In genomic region chr17:28270165-28270564, GRCm38 (mm10) we compare ENCODE assay signal across 16 mouse cellular contexts. TPM values are rescaled to one million over a fixed set of nuclear protein-coding genes. Genes with fewer than 3 reads are reported as not detected.
A peak's percentile ranks its signal among the peaks of the same experiment; 100 is the strongest.
DNase-seq lines count a peak whose midpoint lies in the region; ATAC-seq lines count a peak whose summit lies in the region.
"Had no signal": no experiment of that assay in that cellular context is flagged by ENCODE, and none has a peak within 500 bp of the region (broad histone marks: within the 10 kb centered on the region; RNA-seq: fewer than 3 reads in every experiment).

No protein-coding gene starts in this region.

- peak overlapping the region; percentile 74 for H3K27ac ChIP-seq in lung, embryonic 15.5 days
- peak overlapping the region; percentile 63; the same call in 1 of the 2 replicates for H3K27ac ChIP-seq in embryonic facial prominence, embryonic 10.5 days (replicated peaks)
- peak overlapping the region; percentile 58; the same call in 1 of the 2 replicates for H3K27ac ChIP-seq in limb, embryonic 15.5 days
- H3K27ac ChIP-seq in midbrain, embryonic 16.5 days (ENCODE audit: low read length) = no peak overlapping the region
- H3K27ac ChIP-seq: heart, adult 2 months; hindbrain, embryonic 12.5 days; midbrain, embryonic 12.5 days; neural tube, embryonic 12.5 days had no signal

- WGBS in lung, embryonic 15.5 days = 30% methylated on average over 13 of the region's 13 CpGs
- WGBS in embryonic facial prominence, embryonic 10.5 days = 79% methylated on average over 13 of the region's 13 CpGs
- 59% methylated on average over 13 of the region's 13 CpGs for WGBS in limb, embryonic 15.5 days
- 88% methylated on average over 13 of the region's 13 CpGs for WGBS in midbrain, embryonic 16.5 days

- no peaks in the 10 kb centered on the region for H3K27me3 ChIP-seq in lung, embryonic 15.5 days
- H3K27me3 ChIP-seq in embryonic facial prominence, embryonic 10.5 days (replicated peaks; ENCODE audit: low read depth, poor library complexity, severe bottlenecking) = no peaks in the 10 kb centered on the region
- H3K27me3 ChIP-seq in limb, embryonic 15.5 days = no peaks in the 10 kb centered on the region
- no peaks in the 10 kb centered on the region for H3K27me3 ChIP-seq in midbrain, embryonic 16.5 days (ENCODE audit: control insufficient read depth, insufficient read depth, low read depth, low read length)
- H3K27me3 ChIP-seq: hindbrain, embryonic 12.5 days; midbrain, embryonic 12.5 days; neural tube, embryonic 12.5 days; Patski had no signal

- H3K9me3 ChIP-seq in lung, embryonic 15.5 days = no peaks in the 10 kb centered on the region
- no peaks in the 10 kb centered on the region for H3K9me3 ChIP-seq in embryonic facial prominence, embryonic 10.5 days
- H3K9me3 ChIP-seq in limb, embryonic 15.5 days = no peaks in the 10 kb centered on the region
- no peaks in the 10 kb centered on the region for H3K9me3 ChIP-seq in midbrain, embryonic 16.5 days (replicated peaks; ENCODE audit: control insufficient read depth, low read length, poor library complexity, severe bottlenecking)
- H3K9me3 ChIP-seq: hindbrain, embryonic 12.5 days; midbrain, embryonic 12.5 days; neural tube, embryonic 12.5 days had no signal

- no peak overlapping the region for H3K4me2 ChIP-seq in lung, embryonic 15.5 days
- no peak overlapping the region for H3K4me2 ChIP-seq in limb, embryonic 15.5 days
- H3K4me2 ChIP-seq in midbrain, embryonic 16.5 days (ENCODE audit: low read length) = no peak overlapping the region
- H3K4me2 ChIP-seq: hindbrain, embryonic 12.5 days; midbrain, embryonic 12.5 days; neural tube, embryonic 12.5 days had no signal

- no peak overlapping the region for H3K4me3 ChIP-seq in lung, embryonic 15.5 days
- no peak overlapping the region for H3K4me3 ChIP-seq in embryonic facial prominence, embryonic 10.5 days
- H3K4me3 ChIP-seq in limb, embryonic 15.5 days = no peak overlapping the region
- no peak overlapping the region for H3K4me3 ChIP-seq in midbrain, embryonic 16.5 days (ENCODE audit: low read depth, low read length)
- H3K4me3 ChIP-seq: heart, adult 2 months; hindbrain, embryonic 12.5 days; midbrain, embryonic 12.5 days; neural tube, embryonic 12.5 days had no signal

- no peak for DNase-seq in lung, postnatal 10 days
- DNase-seq in embryonic facial prominence, embryonic 10.5 days (ENCODE audit: low spot score) = no peak
- DNase-seq in thymus, postnatal 36 days = peak; percentile 34 to 61
- no peak for DNase-seq in adrenal gland, postnatal 14 days
- DNase-seq: adrenal gland, postnatal 25 days; heart, adult 2 months; layer of hippocampus, postnatal 36 days; liver had no signal

- H3K36me3 ChIP-seq in lung, embryonic 15.5 days = no peaks in the 10 kb centered on the region
- 0 out of 2 replicates have a peak, but pooled peaks cover 2% of the 10 kb centered on the region for H3K36me3 ChIP-seq in embryonic facial prominence, embryonic 10.5 days (replicated peaks)
- no peaks in the 10 kb centered on the region for H3K36me3 ChIP-seq in limb, embryonic 15.5 days
- no peaks in the 10 kb centered on the region for H3K36me3 ChIP-seq in midbrain, embryonic 16.5 days (ENCODE audit: control insufficient read depth, insufficient read depth, low read length)
- H3K36me3 ChIP-seq: hindbrain, embryonic 12.5 days; midbrain, embryonic 12.5 days; neural tube, embryonic 12.5 days had no signal

- peaks cover 34% of the 10 kb centered on the region for H3K4me1 ChIP-seq in lung, embryonic 15.5 days
- peaks cover 29% of the 10 kb centered on the region for H3K4me1 ChIP-seq in embryonic facial prominence, embryonic 10.5 days
- peaks cover 25% of the 10 kb centered on the region for H3K4me1 ChIP-seq in limb, embryonic 15.5 days
- H3K4me1 ChIP-seq in midbrain, embryonic 16.5 days (ENCODE audit: control insufficient read depth, insufficient read depth, low read length) = no peaks in the 10 kb centered on the region
- H3K4me1 ChIP-seq: midbrain, embryonic 12.5 days; neural tube, embryonic 12.5 days had no signal

- H3K9ac ChIP-seq in lung, embryonic 15.5 days = no peak overlapping the region
- no peak overlapping the region for H3K9ac ChIP-seq in limb, embryonic 15.5 days
- H3K9ac ChIP-seq in midbrain, embryonic 16.5 days (ENCODE audit: low read depth, low read length) = no peak overlapping the region
- H3K9ac ChIP-seq: hindbrain, embryonic 12.5 days; midbrain, embryonic 12.5 days; neural tube, embryonic 12.5 days had no signal

- ATAC-seq in lung, embryonic 15.5 days (ENCODE audit: borderline replicate concordance, extremely low read depth, low FRiP score, low TSS enrichment) = no peak
- ATAC-seq in limb, embryonic 15.5 days (ENCODE audit: insufficient number of reproducible peaks, low FRiP score, low TSS enrichment, low read depth) = no peak
- ATAC-seq in midbrain, embryonic 16.5 days = no peak
- ATAC-seq: CD4-positive, CD25-positive, alpha-beta regulatory T cell, adult 4 months; Patski had no signal

RNA-seq across cellular contexts. Expression of gene Ppard, which starts 37.7 kb away (rescaled TPM):
- 2.1 and 2.9 TPM in 2 replicates for polyA plus RNA-seq in lung, embryonic 15.5 days (2015; fragmentation: Nextera tagmentation; extraction: Ambion mirVana)
- 1.4 and 1.9 TPM in 2 replicates for polyA plus RNA-seq in embryonic facial prominence, embryonic 10.5 days (2016; fragmentation: Nextera tagmentation; extraction: Ambion mirVana)
- polyA plus RNA-seq in limb, embryonic 15.5 days (2015; fragmentation: Nextera tagmentation; extraction: Ambion mirVana) = 3.4 and 3.6 TPM in 2 replicates
- total RNA-seq in adrenal gland, postnatal 14 days (2021) = 36.1 and 39.8 TPM in 2 replicates
- polyA plus RNA-seq in midbrain, embryonic 16.5 days (2015; fragmentation: Nextera tagmentation; extraction: Ambion mirVana) = 1.2 and 1.6 TPM in 2 replicates

RNA-seq across cellular contexts. Expression of gene Fance, which starts 43.2 kb away (rescaled TPM):
- polyA plus RNA-seq in lung, embryonic 15.5 days (2015; fragmentation: Nextera tagmentation; extraction: Ambion mirVana) = 32.8 and 33.3 TPM in 2 replicates
- 28.4 and 30.9 TPM in 2 replicates for polyA plus RNA-seq in embryonic facial prominence, embryonic 10.5 days (2016; fragmentation: Nextera tagmentation; extraction: Ambion mirVana)
- 30.6 and 33.9 TPM in 2 replicates for polyA plus RNA-seq in limb, embryonic 15.5 days (2015; fragmentation: Nextera tagmentation; extraction: Ambion mirVana)
- total RNA-seq in adrenal gland, postnatal 14 days (2021) = 20.5 and 29.6 TPM in 2 replicates
- 25.2 and 26.3 TPM in 2 replicates for polyA plus RNA-seq in midbrain, embryonic 16.5 days (2015; fragmentation: Nextera tagmentation; extraction: Ambion mirVana)

RNA-seq across cellular contexts. Expression of gene Rpl10a, which starts 58.1 kb away (rescaled TPM):
- 606 and 658 TPM in 2 replicates for polyA plus RNA-seq in lung, embryonic 15.5 days (2015; fragmentation: Nextera tagmentation; extraction: Ambion mirVana)
- 539 and 546 TPM in 2 replicates for polyA plus RNA-seq in embryonic facial prominence, embryonic 10.5 days (2016; fragmentation: Nextera tagmentation; extraction: Ambion mirVana)
- polyA plus RNA-seq in limb, embryonic 15.5 days (2015; fragmentation: Nextera tagmentation; extraction: Ambion mirVana) = 509 and 665 TPM in 2 replicates
- 814 and 958 TPM in 2 replicates for total RNA-seq in adrenal gland, postnatal 14 days (2021)
- 304 and 312 TPM in 2 replicates for polyA plus RNA-seq in midbrain, embryonic 16.5 days (2015; fragmentation: Nextera tagmentation; extraction: Ambion mirVana)

Comparison
In these comparisons a context has a peak if more than half of its experiments do, and no peak if none do; other contexts are left out.
1. DNase-seq: peak in thymus, postnatal 36 days (2 of 2); none in lung, postnatal 10 days (single experiment), embryonic facial prominence, embryonic 10.5 days (single experiment) and adrenal gland, postnatal 14 days (single experiment).